Mouse (Mus musculus) heart, embryonic 14.5 days (tissue): ENCODE results near the gene Ctcf. TPM values are rescaled to one million over a fixed set of nuclear protein-coding genes. Genes with fewer than 3 reads are reported as not detected.

Experiments
- ATAC-seq: fragments of 200-750 bp; cut with Nextera tagmentation; 2 replicates; pipeline ENCODE4 v1.8.0; 2017; ENCODE audit warnings: low read depth, moderate TSS enrichment; ENCODE audit not compliant: insufficient number of reproducible peaks, insufficient read depth, low FRiP score
- H3K27ac ChIP-seq, 2 experiments: fragments of 200-500 bp in 1 of 2; fragments of 300-500 bp in 1 of 2; sonication (generic) in 1 of 2; replicated peaks in 1 of 2; 2 replicates each; pipeline ENCODE4 v1.5.1; 2012 to 2014; ENCODE audit warnings: low read depth in 2 of 2, low read length in 2 of 2, control low read depth in 1 of 2, mild to moderate bottlenecking in 1 of 2, mixed read lengths in 1 of 2; ENCODE audit not compliant: control insufficient read depth in 1 of 2, insufficient read depth in 1 of 2
- H3K27me3 ChIP-seq: fragments of 300-500 bp; sonication (generic); 2 replicates; pipeline ENCODE4 v1.6.1; 2014; ENCODE audit warnings: mild to moderate bottlenecking, low read length, control low read depth; ENCODE audit not compliant: control insufficient read depth, insufficient read depth
- H3K36me3 ChIP-seq: fragments of 300-500 bp; sonication (generic); 2 replicates; pipeline ENCODE4 v1.6.1; 2014; ENCODE audit warnings: mild to moderate bottlenecking, control low read depth, low read length, mixed read lengths; ENCODE audit not compliant: control insufficient read depth, insufficient read depth
- H3K4me1 ChIP-seq, 2 experiments: fragments of 200-500 bp in 1 of 2; fragments of 300-500 bp in 1 of 2; sonication (generic) in 1 of 2; 2 replicates each; pipeline ENCODE4 v1.6.1; 2012 to 2014; ENCODE audit warnings: low read length in 2 of 2, control low read depth in 1 of 2, mixed read lengths in 1 of 2; ENCODE audit not compliant: control insufficient read depth in 2 of 2, insufficient read depth in 2 of 2
- H3K4me2 ChIP-seq: fragments of 300-500 bp; sonication (generic); 2 replicates; pipeline ENCODE4 v1.6.1; 2014; ENCODE audit warnings: mild to moderate bottlenecking, low read length
- H3K4me3 ChIP-seq, 2 experiments: fragments of 200-500 bp in 1 of 2; fragments of 300-500 bp in 1 of 2; sonication (generic) in 1 of 2; 2 replicates each; pipeline ENCODE4 v1.5.1; 2012 to 2014; ENCODE audit warnings: low read length in 2 of 2, mild to moderate bottlenecking in 2 of 2, control low read depth in 1 of 2, low read depth in 1 of 2, moderate library complexity in 1 of 2; ENCODE audit not compliant: control insufficient read depth in 1 of 2, insufficient read depth in 1 of 2
- H3K9ac ChIP-seq: fragments of 300-500 bp; sonication (generic); 2 replicates; pipeline ENCODE4 v1.6.1; 2014; ENCODE audit warnings: mild to moderate bottlenecking, low read length
- H3K9me3 ChIP-seq: fragments of 300-500 bp; sonication (generic); 2 replicates; pipeline ENCODE4 v1.6.1; 2016; ENCODE audit warnings: low read length, control low read depth; ENCODE audit not compliant: control insufficient read depth
- WGBS: fragments of 180-500 bp; shearing (Covaris S2); extraction: QIAGEN DNeasy Blood & Tissue Kit; methylation state at CpG from one replicate; pipeline ENCODE4 v1.1.7; 2014; 5-methylcytosine and 5-hydroxymethylcytosine counted together
- polyA plus RNA-seq: library from polyadenylated mRNA; unstranded; fragments of >200 nt; fragmentation: Nextera tagmentation; extraction: Ambion mirVana; gene quantifications from 2 replicates; pipeline ENCODE4 v1.2.1, GENCODE M21; 2014

Ctcf gene
- polyA plus RNA-seq, 1 experiment from 2014 or later = 62.5 TPM

DNA sequence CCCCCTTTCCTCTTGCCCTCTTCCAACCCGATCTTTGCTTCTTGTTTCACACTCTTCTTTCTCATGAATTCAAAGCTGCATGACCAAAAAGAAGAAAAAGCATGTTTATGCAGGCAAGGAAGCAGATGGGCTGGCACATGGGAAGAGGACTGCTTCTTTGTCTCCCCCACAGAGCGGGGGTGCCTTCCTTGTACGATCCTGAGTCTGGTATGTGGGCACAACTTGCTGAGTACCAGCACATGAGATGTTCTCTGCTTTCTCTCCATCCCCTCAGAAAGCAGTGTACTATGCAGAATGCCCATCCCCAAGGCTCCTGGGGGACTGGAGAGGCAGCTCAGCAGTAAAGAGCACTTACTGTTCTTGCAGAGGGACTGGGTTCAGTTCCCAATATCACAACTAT, 12.0 kb upstream of the Ctcf start:
- Histone ChIP-seq H3K27ac (no peak overlapping the region), H3K9ac (no peak overlapping the region), H3K9me3 (no peaks in the 10 kb centered on the region), H3K4me1 (peaks cover 4 to 17% of the 10 kb centered on the region in 2 experiments; a peak in 3 of 4 replicates), H3K27me3 (no peaks in the 10 kb centered on the region), H3K36me3 (peaks cover 44% of the 10 kb centered on the region), H3K4me2 (no peak overlapping the region), H3K4me3 (no peak overlapping the region)
- 56% methylated on average over 3 of the region's 3 CpGs for WGBS
- no peak for ATAC-seq

DNA sequence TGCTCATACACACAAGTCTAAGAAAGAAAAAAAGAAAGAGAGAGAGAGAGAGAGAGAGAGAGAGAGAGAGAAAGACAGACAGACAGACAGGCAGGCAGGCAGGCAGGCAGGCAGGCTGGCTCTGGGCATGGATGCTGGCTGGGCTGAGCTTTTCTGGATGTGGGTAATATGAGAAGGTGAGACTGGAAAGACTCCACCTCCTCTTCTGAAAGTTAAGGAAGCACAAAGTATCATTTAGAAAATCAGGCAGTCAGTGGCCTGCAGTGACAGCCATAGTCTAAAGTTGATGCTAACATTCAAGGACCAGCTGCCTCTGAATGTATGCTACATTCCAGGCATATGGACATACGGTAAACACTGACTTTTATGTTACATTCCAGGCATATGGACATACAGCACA, 11.5 kb upstream of the Ctcf start:
- Histone ChIP-seq H3K4me3 (no peak overlapping the region), H3K4me2 (no peak overlapping the region), H3K9me3 (no peaks in the 10 kb centered on the region), H3K36me3 (peaks cover 42% of the 10 kb centered on the region), H3K27me3 (no peaks in the 10 kb centered on the region), H3K4me1 (peaks cover 4 to 17% of the 10 kb centered on the region in 2 experiments; a peak in 3 of 4 replicates), H3K27ac (no peak overlapping the region), H3K9ac (no peak overlapping the region)
- WGBS = 75% methylated on average over 1 of the region's 1 CpGs
- ATAC-seq = no peak

DNA sequence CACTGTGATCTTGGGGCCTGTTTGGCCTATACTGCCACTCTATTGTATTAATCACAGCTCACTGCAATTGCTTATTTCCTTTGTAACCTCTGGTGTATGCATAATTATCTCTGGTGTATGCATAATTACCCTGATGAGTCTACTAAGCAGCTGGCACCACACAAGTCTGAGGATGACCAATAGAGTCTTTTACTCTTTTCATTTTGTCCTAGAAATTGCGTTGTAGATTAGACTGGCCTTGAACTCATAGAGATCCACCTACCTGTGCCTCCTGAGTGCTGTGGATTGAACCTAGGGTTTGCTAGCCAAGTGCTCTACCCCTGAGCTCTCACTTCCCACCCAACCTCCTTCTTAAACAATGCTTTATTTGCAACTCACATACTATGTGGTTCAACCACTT, 10.3 kb upstream of the Ctcf start:
- Histone ChIP-seq H3K9ac (no peak overlapping the region), H3K9me3 (no peaks in the 10 kb centered on the region), H3K4me1 (peaks cover 4 to 17% of the 10 kb centered on the region in 2 experiments; a peak in 3 of 4 replicates), H3K4me3 (no peak overlapping the region), H3K4me2 (no peak overlapping the region), H3K27ac (no peak overlapping the region), H3K36me3 (peaks cover 31% of the 10 kb centered on the region), H3K27me3 (no peaks in the 10 kb centered on the region)
- WGBS = 97% methylated on average over 1 of the region's 1 CpGs
- no peak for ATAC-seq

DNA sequence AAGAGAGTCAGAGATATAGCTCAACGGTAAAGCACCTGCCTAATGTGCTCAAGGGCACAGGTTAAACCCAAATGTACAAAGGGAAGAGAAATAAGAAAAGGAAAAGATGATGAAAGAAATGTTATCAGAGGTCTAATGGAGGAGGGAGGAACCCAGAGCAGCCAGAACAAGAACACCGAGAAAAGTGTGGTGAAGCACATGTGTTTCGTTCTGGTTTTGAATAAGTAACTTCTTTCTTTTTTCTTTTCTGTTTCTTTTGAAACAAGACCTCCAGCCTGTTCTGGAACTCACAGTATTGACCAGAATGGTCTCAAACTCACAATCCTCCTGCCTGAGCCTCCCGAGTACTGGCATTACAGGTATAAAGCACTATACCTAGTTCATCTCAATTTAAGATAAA, 7.0 kb upstream of the Ctcf start:
- Histone ChIP-seq H3K27ac (no peak overlapping the region), H3K9ac (no peak overlapping the region), H3K36me3 (peaks cover 4% of the 10 kb centered on the region; the same call in 1 of the 2 replicates), H3K27me3 (no peaks in the 10 kb centered on the region), H3K4me2 (no peak overlapping the region), H3K4me1 (0 out of 4 replicates have a peak, but pooled peaks cover 0 to 3% of the 10 kb centered on the region in 2 experiments), H3K4me3 (no peak overlapping the region), H3K9me3 (no peaks in the 10 kb centered on the region)
- 84% methylated on average over 4 of the region's 4 CpGs for WGBS
- no peak for ATAC-seq

DNA sequence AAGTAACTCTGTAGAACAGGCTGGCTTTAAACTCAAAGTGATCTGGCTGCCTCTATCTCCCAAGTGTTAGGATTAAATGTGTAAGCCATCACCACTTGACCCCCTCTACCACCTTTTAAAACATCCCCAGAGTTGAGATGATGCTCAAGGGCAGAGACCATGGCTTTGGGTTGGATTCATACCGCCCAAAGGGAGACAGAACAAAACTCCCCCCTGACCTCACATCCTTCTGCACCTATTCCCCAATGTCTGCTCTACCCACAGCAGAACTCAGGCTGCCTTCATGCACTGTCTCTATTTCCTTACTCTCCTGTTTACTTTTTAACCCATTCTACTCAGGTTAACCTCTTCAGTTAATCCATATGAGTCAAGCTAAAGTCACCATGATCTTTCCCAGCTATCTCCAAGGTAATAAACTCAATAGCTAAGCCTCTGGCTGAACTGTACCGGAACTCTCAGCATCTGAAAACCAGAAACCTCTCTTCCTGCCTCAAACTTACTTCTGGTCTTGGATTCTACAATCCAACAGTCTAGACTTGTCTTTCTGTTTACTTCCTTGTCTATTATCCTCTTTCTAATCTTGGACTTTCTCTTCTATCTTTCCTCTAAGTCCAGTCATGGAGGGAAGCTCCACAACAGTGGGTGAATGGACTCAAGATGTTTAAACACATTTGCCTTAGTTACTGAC, 1.5 kb upstream of the Ctcf start:
- WGBS = 88% methylated on average over 2 of the region's 2 CpGs
- peak overlapping the region; percentile 92 for H3K4me2 ChIP-seq
- peak overlapping the region; percentile 95 for H3K9ac ChIP-seq
- H3K4me3 ChIP-seq = peak overlapping the region in 1 of 2 experiments; percentile 91; a peak in 2 of 4 replicates
- no peak overlapping the region for H3K27ac ChIP-seq
- H3K9me3 ChIP-seq = no peaks in the 10 kb centered on the region
- peaks cover 5% of the 10 kb centered on the region; the same call in 1 of the 2 replicates for H3K36me3 ChIP-seq
- peaks cover 4 to 14% of the 10 kb centered on the region in 2 experiments for H3K4me1 ChIP-seq
- no peaks in the 10 kb centered on the region for H3K27me3 ChIP-seq
- ATAC-seq = no peak

DNA sequence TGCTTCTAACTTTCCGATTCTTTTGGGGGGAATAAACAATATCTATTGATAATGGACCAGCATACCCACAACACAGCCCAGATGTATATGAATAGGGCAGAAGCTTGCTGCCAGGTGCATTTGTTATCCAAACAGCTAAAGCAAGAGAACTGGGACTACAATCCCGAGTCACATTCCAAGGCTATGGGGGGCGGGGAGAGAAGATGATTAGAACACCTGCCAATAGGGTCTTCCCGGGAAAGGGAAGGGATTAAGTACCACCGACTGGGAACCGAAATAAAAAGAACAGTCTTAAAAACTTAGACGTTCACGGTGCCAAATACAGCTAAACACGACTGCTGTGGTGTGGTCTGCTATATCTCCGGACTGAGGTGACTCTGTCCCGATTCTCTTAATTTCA, 887 bp upstream of the Ctcf start:
- ATAC-seq = no peak
- H3K9me3 ChIP-seq = no peaks in the 10 kb centered on the region

DNA sequence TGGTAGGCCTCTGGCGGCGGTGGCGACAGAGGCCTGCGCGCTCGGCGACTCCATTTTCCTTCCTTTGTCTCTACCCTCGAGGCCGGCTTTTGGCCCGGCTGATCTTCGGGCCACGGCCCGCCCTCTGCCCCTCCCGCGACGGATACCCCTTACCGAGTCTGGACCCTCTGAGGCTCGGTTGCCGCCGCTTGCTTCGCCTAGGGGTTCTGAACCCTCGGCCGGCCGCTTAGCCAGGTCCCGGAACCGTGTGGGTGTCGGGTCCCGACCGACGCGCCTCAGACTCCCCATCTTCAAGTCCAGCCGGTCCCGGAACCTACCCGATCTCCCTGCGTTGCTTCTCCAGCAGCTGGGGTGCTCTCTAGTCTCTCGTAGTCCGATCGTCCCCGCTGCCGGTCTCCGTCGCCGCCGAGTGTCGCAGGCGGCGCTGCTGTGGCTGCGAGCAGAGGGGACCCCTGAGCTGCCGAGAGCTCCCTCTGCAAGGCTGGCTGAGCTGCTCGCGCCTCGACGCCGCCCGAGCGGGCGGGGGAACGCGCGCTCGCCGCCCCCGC, 669 bp downstream of the Ctcf start, which contains the start of gene Agrp:
Gene Agrp (minus strand): TSS at position 431 of the 548 bp plus-strand sequence.
- ATAC-seq = peak; percentile 44
- under 1% methylated on average over 59 of the region's 63 CpGs for WGBS

More for the DNA sequence above, 887 bp upstream of the Ctcf start:
- no peaks in the 10 kb centered on the region for H3K27me3 ChIP-seq
- H3K4me3 ChIP-seq = peak overlapping the region; percentile 60 to 91
- 6% methylated on average over 11 of the region's 11 CpGs for WGBS
- H3K36me3 ChIP-seq = 0 out of 2 replicates have a peak, but pooled peaks cover 4% of the 10 kb centered on the region
- H3K27ac ChIP-seq = peak overlapping the region; percentile 9 to 100; a peak in 2 of 4 replicates
- peak overlapping the region; percentile 95 for H3K9ac ChIP-seq
- H3K4me2 ChIP-seq = peak overlapping the region; percentile 92
- H3K4me1 ChIP-seq = peaks cover 4 to 17% of the 10 kb centered on the region in 2 experiments

More for the DNA sequence above, 669 bp downstream of the Ctcf start, which contains the start of gene Agrp:
- H3K4me1 ChIP-seq = peaks cover 4 to 17% of the 10 kb centered on the region in 2 experiments
- no peaks in the 10 kb centered on the region for H3K9me3 ChIP-seq
- H3K36me3 ChIP-seq = 0 out of 2 replicates have a peak, but pooled peaks cover 4% of the 10 kb centered on the region
- H3K27me3 ChIP-seq = no peaks in the 10 kb centered on the region
- peak within 1 kb of the TSS; percentile 100 for H3K27ac ChIP-seq
- H3K4me3 ChIP-seq = peak within 1 kb of the TSS; percentile 87 to 91
- H3K4me2 ChIP-seq = peak within 1 kb of the TSS; percentile 92
- H3K9ac ChIP-seq = peak within 1 kb of the TSS; percentile 95
